Mouse (Mus musculus): Measurements from ENCODE around the gene Cnpy3. TPM values are rescaled to one million over a fixed set of nuclear protein-coding genes. Genes with fewer than 3 reads are reported as not detected.

The Cnpy3 gene
- total RNA-seq, 2 experiments from 2014 or later: 8.3 to 9.3 TPM

DNA sequence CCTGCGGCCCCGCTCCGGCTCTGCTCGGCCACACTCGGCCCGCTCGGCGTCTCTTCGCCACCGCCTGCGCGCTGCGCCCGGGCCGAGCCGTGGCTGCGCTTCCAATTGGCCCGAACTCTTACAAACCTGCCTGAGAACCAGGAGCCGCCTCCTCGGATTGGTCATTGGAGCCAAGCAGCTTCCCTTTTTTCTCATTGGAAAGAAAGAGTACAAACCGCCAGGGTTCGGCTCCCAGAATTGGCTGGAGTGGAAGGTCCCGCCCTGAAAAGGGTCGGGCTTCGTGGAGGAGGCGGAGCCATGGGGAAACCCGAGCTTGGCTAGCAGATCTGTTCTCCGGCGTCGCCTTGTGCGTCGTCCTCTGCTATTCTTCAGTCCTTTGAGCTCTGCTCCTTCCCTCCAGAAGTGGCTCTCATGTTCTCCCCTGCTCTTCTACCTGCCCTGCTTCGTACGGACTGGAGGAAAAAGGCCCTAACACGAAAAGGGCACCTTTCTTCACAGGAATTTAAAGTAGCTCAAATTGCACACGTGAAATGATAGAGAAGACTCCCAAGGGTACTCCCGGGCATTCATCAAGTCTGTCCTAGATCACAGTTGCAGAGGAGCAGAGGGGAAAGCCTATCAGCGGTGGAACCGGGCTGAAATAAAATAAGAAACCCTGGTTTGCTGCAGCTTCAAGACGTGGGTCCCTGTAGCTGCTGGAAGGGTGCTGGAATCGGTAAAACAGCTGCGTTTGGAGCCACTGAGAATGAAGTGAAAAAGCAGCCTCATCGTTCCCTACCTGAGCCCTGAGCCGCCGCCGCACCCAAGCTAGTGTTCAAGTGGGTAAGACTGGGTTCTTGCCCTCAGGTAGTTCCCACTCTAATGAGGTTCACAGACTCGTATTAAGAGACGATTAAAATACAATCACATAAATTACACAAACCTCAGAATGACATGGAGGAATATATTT is 46.9 kb downstream of the Cnpy3 start, which contains the start of gene Ppp2r5d:
TSS of gene Ppp2r5d (minus strand) at position 225 of the 949 bp plus-strand sequence.
- H3K27ac ChIP-seq: peak within 1 kb of the TSS; percentile 92
- H3K4me3 ChIP-seq: peak within 1 kb of the TSS; percentile 74
- no peak for TF ChIP-seq CTCF (IDR thresholded peaks at IDR 0.05)
- peak; percentile 96 for DNase-seq
- intact Hi-C loops (cut with DNase I): loop anchor here (1.0 to 10.0 kb wide), 2 partner anchors 24 to 150 kb away; partner anchors contain the start of gene Srf

DNA sequence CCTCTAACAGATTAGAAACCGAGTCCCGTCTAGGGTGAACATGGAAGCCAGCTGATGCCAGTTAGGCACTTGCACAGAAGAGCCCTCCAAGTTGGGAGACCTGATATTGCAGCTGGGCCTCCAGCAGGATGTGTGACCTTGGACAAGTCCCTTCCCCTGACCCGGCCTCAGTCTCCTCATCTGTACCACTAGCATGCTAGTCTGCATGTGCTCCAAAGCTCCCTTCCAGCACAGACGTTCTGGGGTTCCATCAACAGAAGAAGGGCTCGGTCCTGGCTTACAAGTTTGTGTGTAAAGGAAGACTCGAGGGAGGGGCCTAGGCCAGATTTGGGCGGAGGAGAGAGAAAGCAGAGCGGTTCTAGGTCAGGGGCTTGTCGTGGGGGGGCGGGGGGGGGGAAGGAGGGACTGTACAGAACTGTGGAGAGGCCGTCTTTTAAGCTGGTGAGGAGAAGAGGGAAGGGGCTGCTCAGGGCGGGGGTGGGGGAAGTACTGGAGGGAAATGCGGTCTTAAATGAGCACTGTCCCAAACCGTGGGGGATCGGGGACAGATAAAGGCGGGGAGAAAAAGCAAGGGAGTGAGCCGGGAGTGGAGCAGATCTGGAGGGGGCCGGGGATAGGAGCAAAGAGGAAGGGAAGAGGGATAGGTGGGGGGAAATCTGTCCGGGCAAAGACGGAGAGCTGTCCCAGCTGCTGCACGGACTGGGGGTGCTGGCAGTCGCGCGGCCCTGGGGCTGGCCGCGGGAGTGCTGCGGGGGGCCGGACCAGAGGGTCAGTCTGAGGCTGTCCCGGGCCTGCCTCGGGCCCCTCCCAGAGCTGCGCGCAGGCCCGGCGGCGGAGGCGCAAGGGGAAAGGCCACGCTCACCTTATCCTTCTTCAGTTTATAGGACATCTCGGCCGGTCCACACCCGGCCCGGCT is 47.8 kb downstream of the Cnpy3 start:
- H3K27ac ChIP-seq: peak overlapping the region; percentile 92
- no peak for DNase-seq
- intact Hi-C loops (cut with DNase I): loop anchor here (10.0 kb wide), 1 partner anchor 149 kb away; the partner anchor contains the start of gene Srf

GRCm38 (mm10) chr17:46702506-46702905 is 49.5 kb downstream of the Cnpy3 start:
- intact Hi-C loops (cut with DNase I): loop anchor here (10.0 kb wide), 1 partner anchor 148 kb away; the partner anchor contains the start of gene Srf
- Histone ChIP-seq H3K27ac (no peak overlapping the region), H3K4me3 (no peak overlapping the region)
- no peak for TF ChIP-seq CTCF (IDR thresholded peaks at IDR 0.05)
- no peak for DNase-seq

More for the DNA sequence above, 47.8 kb downstream of the Cnpy3 start:
- H3K4me3 ChIP-seq: peak overlapping the region; percentile 74
- no peak for TF ChIP-seq CTCF (IDR thresholded peaks at IDR 0.05)

- no peak for TF ChIP-seq CTCF (IDR thresholded peaks at IDR 0.05)
Observed at GRCm38 (mm10) chr17:46702100-46702499, 49.9 kb downstream of the Cnpy3 start.

DNA sequence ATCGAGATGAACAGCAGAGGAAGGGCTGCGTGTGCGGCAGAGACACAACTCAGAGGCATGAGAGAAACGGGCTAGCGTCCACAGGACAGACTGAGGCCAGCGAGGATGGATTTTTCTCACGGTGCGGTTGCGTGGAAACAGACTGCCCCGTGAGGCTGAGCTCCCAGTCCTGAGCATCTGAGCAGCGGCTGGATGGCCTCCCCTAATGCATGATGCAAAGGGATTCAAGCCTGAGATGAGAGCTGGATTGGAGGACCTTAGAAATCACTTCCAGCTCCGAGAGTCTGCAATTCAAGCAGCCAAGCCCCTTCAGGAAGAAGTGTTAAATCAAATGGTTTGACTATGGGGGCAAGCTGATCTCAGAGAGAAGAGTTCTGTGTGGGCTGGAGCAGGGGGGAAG is 50.5 kb downstream of the Cnpy3 start:
- Histone ChIP-seq H3K4me3 (no peak overlapping the region), H3K27ac (no peak overlapping the region)
- TF ChIP-seq CTCF (IDR thresholded peaks at IDR 0.05): no peak
- intact Hi-C loops (cut with DNase I): loop anchor here (10.0 kb wide), 1 partner anchor 147 kb away; the partner anchor contains the start of gene Srf
- DNase-seq: no peak

More at GRCm38 (mm10) chr17:46702100-46702499, 49.9 kb downstream of the Cnpy3 start:
- intact Hi-C loops (cut with DNase I): loop anchor here (10.0 kb wide), 1 partner anchor 147 kb away; the partner anchor contains the start of gene Srf
- Histone ChIP-seq H3K4me3 (no peak overlapping the region), H3K27ac (no peak overlapping the region)
- DNase-seq: no peak

DNA sequence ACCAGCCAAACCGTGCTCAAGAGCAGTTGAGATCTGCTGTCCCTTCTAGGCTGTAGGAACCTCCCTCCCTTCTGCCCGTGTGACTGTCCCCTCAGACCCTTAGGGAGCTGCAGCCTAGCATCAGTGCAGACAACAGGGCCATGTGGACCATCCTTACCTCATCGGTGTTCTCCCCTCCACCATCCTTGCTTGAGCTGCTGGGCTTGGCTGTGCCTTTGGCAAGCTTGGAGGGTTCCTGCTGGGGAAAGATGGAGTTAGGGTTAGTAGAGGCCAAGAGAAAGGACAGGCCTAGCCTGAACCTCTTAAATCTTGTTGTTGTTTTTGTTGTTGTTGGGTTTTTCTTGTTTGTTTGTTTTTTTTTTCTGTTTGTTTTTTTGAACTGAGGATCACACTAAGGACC is 52.1 kb downstream of the Cnpy3 start:
- H3K27ac ChIP-seq: no peak overlapping the region
- TF ChIP-seq CTCF (IDR thresholded peaks at IDR 0.05): no peak
- H3K4me3 ChIP-seq: no peak overlapping the region
- no peak for DNase-seq
- intact Hi-C loops (cut with DNase I): loop anchor here (10.0 kb wide), 1 partner anchor 145 kb away; the partner anchor contains the start of gene Srf

- no peak for TF ChIP-seq CTCF (IDR thresholded peaks at IDR 0.05)
- H3K27ac ChIP-seq: no peak overlapping the region
- no peak overlapping the region for H3K4me3 ChIP-seq
- DNase-seq: no peak
- intact Hi-C loops (cut with DNase I): no loop called here
Observed at GRCm38 (mm10) chr17:46699245-46699644, 52.8 kb downstream of the Cnpy3 start.

GRCm38 (mm10) chr17:46698515-46698914 is 53.5 kb downstream of the Cnpy3 start:
- H3K27ac ChIP-seq: no peak overlapping the region
- no peak for DNase-seq
- TF ChIP-seq CTCF (IDR thresholded peaks at IDR 0.05): no peak
- intact Hi-C loops (cut with DNase I): no loop called here
- H3K4me3 ChIP-seq: no peak overlapping the region

DNA sequence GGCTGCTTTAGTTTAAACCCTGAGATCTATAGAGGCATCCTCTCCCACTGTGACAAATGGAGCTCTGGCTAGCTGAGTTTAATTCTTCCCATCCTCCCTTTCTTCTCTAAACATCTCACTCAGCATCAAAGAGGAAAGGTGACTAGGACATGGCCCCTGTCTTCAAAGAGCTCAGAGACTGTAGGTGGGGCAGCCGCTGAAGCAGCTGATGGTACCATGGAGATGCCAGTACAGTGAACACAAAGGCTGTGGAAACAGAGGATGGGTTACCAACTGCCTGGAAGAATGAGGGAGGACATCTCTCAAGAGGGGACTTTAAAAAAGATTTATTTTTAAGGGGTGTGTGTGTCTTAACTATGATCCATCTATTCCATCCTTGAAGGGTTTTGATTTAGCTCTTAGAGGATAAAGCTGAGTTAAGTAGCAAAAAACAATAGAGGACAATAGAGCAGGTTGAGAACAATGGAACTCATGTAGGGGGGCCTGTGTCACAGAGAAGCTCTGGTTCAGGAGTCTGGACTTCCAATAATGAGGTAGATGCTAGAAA is 57.4 kb downstream of the Cnpy3 start:
- H3K27ac ChIP-seq: no peak overlapping the region

DNA sequence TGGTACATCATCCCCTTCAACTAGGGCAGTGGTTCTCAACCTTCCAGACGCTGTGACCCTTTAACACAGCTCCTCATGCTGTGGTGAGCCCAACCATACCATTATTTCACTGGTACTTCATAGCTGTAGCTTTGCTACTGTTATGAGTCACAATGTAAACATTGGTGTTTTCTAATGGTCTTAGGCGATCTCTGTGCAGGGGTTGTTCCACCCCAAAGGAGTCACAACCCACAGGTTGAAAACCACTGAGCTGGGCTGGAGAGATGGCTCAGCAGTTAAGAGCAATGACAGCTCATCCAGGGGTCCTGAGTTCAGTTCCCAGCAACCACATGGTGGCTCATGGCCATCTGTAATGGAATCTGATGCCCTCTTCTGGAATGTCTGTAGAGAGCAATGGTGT is 60.6 kb downstream of the Cnpy3 start:
- Histone ChIP-seq H3K4me3 (no peak overlapping the region), H3K27ac (no peak overlapping the region)
- intact Hi-C loops (cut with DNase I): no loop called here
- TF ChIP-seq CTCF (IDR thresholded peaks at IDR 0.05): no peak
- DNase-seq: no peak

More for the DNA sequence above, 57.4 kb downstream of the Cnpy3 start:
- no peak for DNase-seq
- intact Hi-C loops (cut with DNase I): no loop called here
- no peak overlapping the region for H3K4me3 ChIP-seq
- TF ChIP-seq CTCF (IDR thresholded peaks at IDR 0.05): no peak

DNA sequence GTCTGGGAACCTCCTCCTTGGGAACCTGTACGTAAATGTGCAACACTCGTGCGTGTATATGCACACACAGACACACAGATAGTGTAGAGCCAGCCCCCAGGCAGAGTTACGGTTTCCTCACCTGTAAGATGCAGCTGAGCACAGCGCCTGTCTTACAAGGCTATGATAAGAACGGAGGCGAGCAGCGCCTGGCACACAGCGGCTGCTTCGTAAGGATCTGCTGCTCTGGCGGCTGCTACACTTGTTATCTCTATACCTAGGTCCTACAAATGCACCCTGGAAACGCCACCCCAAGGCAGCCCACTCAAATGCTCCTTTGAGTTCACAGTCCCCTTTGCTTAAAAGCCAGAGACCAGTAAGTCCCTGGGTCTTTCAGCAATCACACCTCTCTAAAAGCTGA is 61.3 kb downstream of the Cnpy3 start:
- no peak for TF ChIP-seq CTCF (IDR thresholded peaks at IDR 0.05)
- Histone ChIP-seq H3K4me3 (no peak overlapping the region), H3K27ac (no peak overlapping the region)
- no peak for DNase-seq
- intact Hi-C loops (cut with DNase I): no loop called here

DNA sequence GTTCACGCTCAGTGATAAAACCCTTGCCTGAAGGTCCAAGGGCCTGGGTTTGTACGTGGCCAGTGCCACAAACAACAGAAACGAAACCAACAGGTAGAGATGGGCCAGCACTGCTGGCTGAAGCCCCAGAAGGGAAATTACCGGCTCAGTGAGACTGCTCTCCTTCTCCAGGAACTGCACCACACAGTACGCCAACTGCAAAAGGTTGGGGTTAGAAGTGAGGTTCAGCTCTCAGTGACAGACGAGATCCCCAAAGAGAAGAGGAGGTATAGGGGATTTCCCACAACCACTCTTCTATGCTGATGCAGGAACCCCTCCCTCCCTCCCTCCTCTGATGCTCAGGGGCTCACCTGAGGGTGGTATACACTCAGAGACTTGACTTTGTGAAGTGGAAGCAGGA is 66.1 kb downstream of the Cnpy3 start:
- Histone ChIP-seq H3K27ac (no peak overlapping the region), H3K4me3 (no peak overlapping the region)
- no peak for TF ChIP-seq CTCF (IDR thresholded peaks at IDR 0.05)
- no peak for DNase-seq
- intact Hi-C loops (cut with DNase I): no loop called here

Other genes with a start within 250 kb of the Cnpy3 start
- 10 to 100 TPM; 13.8 to 15.5 TPM for gene Cul9, start 205.8 kb downstream of the Cnpy3 start, total RNA-seq (2021)
- gene Srf, start 196.0 kb downstream of the Cnpy3 start, total RNA-seq (2021): 10 to 100 TPM; 82.4 to 89.3 TPM
- gene Ptk7, start 122.7 kb downstream of the Cnpy3 start, total RNA-seq (2021): under 1 TPM; 0.28 to 0.78 TPM
- 10 to 100 TPM; 10.9 to 13.1 TPM for gene Klc4, start 106.2 kb downstream of the Cnpy3 start, total RNA-seq (2021)
- gene Mrpl2, start 106.0 kb downstream of the Cnpy3 start, total RNA-seq (2021): 100 to 1,000 TPM in 1 of 2 experiments, 10 to 100 TPM in 1; 82.7 to 120 TPM
- 1 to 10 TPM; 2.9 to 5.6 TPM for gene Cul7, start 101.9 kb downstream of the Cnpy3 start, total RNA-seq (2021)
- gene Rrp36, start 77.9 kb downstream of the Cnpy3 start, total RNA-seq (2021): 10 to 100 TPM in 1 of 2 experiments, 1 to 10 TPM in 1; 7.9 to 12.6 TPM
- 10 to 100 TPM; 34.6 to 49.1 TPM for gene Mea1, start 73.4 kb downstream of the Cnpy3 start, total RNA-seq (2021)
- 100 to 1,000 TPM in 1 of 2 experiments, 10 to 100 TPM in 1; 83.0 to 108 TPM for gene Klhdc3, start 71.3 kb downstream of the Cnpy3 start, total RNA-seq (2021)
- 10 to 100 TPM; 30.0 to 33.1 TPM for gene Ppp2r5d, start 47.1 kb downstream of the Cnpy3 start, total RNA-seq (2021)
- 10 to 100 TPM; 13.4 to 21.8 TPM for gene Pex6, start 40.8 kb downstream of the Cnpy3 start, total RNA-seq (2021)
- 1 to 10 TPM; 1.7 to 4.8 TPM for gene Gnmt, start 23.0 kb downstream of the Cnpy3 start, total RNA-seq (2021)
- gene Ptcra, start 11.5 kb upstream of the Cnpy3 start, total RNA-seq (2021): not detected
- gene 2310039H08Rik, start 20.4 kb upstream of the Cnpy3 start, total RNA-seq (2021): 10 to 100 TPM; 31.3 to 33.2 TPM
- gene Rpl7l1, start 30.5 kb upstream of the Cnpy3 start, total RNA-seq (2021): 10 to 100 TPM; 34.9 to 55.9 TPM
- gene Bicral, start 106.3 kb upstream of the Cnpy3 start, total RNA-seq (2021): 10 to 100 TPM; 11.9 to 13.4 TPM
- gene Tbcc, start 138.5 kb upstream of the Cnpy3 start, total RNA-seq (2021): 1 to 10 TPM; 6.0 to 8.2 TPM
- not detected for gene Prph2, start 158.2 kb upstream of the Cnpy3 start, total RNA-seq (2021)